Mouse (Mus musculus) adrenal gland, postnatal 4 days (tissue): ENCODE measurements at regions not wholly inside any gene's neighbourhood (a gene's known extent, or its start where the extent isn't known, plus 50 kb on each side); places are given as distances from the start of the nearest gene placed in this dataset.

Experiments
- DNase-seq, 2 experiments: peaks; one replicate each; pipeline ENCODE4 v3.0.0; 2021 to 2022; ENCODE audit warnings: low spot score in 2 of 2, mixed read lengths in 2 of 2

DNA sequence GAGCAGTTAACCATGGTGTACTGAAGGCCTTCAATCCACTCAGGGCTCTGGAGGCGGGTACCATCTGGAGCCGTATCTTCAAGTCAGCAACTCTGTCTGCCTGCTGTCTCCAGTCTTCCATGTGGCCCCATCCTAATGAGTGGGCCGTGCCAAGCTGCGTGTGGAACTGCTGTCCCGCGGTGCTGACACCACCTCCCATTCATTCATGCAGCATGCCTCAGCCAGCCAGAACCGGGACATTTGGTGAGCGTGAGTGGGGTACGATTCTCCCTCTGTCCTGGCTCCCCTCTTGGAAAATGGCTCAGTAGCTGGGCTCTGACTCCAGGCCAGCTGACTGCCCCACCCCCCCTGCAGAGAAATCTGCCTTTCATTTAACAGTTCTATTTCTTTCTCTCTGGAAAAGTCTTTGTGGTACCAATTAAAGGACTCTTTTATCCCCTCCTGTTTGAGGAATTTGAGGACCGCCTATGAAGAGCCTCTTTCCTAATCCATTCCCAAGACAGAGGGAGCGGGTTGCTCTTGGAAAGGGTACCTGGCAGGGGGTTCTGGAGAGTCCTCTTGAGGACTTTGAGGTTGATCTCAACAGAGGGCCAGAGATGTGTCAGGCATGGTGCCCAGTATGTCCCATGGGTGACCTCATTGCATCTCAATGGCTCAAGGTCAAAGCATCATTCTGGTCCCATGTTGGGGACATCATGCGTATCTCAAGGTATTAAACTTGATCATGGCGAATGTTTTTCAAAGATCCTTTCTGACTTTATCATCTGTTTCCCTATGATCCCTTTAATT lies 55.5 kb upstream of the Brd7 start:
- no peak for DNase-seq

DNA sequence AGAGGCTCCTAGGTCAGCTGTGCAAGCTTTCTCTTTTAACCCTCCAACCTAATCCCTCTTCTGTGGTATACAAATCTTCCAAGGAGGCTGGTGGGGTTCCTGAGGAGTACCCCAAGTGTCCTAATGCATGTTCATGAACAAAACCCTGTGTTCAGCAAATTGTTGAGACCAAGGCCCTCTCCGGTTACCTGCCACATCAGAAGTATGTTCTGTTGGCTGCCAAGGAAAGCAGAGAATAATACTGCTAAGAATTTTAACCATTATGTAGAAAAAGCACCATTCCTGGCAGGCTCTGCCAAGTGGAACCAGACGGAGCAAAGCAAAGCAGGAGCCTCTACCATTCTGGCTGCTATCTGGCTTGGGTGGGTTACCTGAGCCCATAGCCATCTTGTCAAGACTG lies 61.3 kb upstream of the Brd7 start:
- no peak for DNase-seq

DNA sequence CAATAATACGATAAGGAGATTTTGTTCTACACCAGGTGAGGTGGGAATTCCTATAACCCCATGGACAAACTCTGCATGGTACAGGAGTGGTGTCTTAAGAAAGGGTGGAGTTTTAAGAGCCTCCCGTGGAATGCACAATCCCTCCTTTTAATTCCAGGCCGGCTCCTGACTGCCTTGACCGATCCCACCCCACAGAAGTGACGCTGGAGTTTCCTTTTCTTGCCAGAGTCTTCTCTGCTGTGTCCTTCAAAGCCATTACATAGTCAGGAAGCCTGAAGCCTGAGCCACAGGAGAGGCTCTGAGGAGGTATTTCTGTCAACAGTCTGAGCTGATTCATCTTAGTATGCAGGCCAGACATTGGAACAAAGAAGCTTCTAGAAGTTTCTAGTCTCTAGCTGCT lies 66.6 kb upstream of the Brd7 start:
- DNase-seq, result no peak

DNA sequence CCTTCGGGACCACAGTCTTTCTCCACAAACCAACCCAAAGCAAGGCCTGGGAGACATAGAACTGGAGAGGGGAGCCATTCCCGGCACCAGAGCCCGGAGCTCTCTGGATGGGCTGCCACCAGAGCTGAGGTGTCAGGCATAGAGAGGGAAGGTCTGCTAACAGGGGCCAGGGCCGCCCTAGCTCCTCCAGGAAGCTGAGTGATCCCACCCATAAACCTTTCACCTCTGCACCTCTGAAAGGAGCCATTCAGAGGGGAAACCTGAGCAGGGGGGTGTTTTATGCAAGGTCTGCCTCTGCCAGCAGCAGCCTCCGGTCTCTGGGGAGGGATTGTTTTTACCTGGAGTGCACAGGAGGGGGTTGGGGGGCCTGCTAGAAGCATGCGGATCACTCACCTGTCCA lies 69.4 kb upstream of the Brd7 start:
- DNase-seq, result no peak

DNA sequence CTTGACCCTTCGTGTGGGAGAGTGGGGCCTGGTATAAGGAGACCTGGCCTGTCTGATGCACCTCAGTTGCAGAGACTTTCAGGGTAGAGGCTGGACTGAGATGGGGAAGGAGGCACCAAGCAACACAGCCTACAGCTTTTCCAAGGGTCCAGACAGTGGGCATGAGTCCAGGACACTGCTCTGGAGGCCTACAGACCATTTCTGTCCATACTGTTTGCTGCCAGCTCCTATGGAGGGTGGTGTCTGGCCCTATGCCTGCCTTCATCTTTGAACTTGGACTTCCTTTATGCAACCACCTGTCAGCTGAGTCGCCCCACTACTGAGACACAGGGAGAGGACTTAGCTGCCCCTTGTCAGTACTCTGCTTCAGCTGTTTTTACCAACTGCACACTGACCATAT lies 73.7 kb upstream of the Brd7 start:
- no peak for DNase-seq

DNA sequence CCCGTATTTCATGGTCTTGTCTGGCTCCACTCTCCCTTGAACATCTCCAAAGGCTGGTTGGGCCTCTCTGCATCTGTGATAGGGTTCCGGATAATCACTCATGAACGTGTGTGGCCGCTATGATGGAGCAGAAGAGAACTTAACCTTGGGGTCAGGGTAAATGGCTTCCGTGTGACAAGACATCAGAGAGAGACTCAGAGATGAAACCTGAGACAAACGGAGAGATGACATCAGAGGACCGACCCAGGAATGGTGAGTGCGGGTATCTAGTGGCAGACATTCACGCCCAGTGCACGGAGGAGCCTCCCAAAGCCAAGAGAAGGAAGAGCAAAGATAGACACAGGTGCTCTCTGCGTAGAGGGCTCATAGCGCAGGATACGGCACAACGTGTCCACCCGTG lies 78.2 kb upstream of the Brd7 start:
- DNase-seq, result no peak

DNA sequence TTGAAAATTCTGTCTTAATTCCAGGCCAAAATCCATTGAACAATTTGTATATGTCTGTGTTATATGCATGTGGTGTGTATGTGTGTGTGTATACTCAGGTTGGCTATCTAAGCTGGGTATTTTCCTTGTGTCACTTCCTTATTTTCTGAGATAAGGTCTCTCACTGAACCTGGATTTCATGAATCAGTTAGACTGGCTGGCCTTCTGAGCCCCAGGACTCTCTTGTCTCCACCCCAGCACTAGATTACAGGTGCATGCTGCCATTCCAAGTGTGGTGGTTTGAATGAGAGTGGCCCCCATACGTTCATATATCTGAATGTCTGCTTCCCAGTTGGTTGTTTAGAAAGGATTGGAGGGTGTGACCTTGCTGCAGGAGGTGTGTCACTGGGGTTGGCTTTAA lies 77.8 kb upstream of the Nkd1 start:
- no peak for DNase-seq

DNA sequence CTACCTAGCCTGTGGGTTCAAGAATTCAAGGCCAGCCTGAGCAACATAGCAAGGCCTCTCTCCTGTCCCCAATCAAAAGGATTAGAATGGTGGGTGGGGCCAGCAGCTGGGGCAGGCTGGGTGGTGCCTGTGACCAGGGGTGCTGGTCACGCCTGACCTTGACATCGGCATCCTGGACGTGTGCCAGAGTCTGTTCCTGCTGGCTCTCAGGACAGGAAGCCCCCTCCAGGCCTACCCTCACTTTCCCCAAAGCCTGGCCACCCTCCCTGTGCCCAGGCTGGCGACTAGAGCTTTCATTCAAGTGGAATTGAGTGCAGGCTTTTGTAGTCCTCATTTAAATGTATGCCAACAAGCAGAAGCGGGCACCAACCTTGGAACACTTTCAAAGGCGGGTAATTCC lies 73.7 kb upstream of the Nkd1 start:
- no peak for DNase-seq

DNA sequence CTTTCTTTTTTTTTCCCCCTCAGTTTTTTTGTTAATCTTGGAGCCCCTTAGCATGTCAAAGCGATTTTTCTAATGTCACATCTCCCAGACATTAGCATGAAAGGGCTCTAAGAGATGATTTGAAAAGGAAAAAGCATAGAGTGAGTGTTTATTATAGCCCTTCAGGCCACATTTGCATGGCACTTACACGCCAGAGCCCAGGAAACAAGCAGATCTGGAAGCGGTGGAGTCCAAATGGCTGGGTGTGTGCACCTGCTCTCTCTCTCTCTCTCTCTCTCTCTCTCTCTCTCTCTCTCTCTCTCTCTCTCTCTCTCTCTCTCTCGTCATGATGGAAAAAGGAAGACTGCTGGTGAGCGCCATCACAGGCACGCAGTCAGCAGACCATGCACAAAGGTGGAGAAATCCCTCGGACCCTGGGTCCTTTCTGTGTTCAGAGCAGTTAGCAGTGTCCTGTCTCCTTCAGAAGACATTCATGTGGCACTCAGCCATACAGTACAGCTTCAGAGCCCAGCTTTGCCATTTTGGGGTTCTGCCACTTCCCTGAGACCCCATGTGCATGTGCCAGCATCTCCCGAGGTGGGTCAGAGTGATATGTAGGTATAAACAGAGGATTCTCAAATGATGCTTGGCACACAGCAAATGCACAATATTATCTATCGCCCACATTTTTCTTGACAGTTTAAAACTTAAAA lies 73.2 kb upstream of the Nkd1 start:
- DNase-seq, result no peak

DNA sequence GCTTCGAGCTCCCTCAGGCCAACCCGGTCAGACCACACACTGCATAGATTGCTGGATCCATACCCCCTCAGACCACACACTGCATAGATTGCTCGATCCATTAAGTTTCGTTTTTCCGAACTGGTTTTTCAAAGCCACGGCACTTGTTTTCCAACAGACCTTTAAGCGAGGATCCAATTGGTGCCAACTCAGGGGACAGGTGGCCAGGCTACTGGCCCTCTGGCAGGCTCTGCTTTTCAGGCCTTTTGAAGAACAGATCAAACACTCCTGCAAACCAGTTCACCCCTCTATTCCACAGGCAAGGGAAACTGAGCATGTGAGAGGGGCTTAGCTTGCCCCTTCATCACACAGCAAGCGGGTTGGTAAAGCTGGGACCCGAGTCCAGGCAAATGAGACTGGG lies 72.2 kb upstream of the Nkd1 start:
- DNase-seq, result no peak

DNA sequence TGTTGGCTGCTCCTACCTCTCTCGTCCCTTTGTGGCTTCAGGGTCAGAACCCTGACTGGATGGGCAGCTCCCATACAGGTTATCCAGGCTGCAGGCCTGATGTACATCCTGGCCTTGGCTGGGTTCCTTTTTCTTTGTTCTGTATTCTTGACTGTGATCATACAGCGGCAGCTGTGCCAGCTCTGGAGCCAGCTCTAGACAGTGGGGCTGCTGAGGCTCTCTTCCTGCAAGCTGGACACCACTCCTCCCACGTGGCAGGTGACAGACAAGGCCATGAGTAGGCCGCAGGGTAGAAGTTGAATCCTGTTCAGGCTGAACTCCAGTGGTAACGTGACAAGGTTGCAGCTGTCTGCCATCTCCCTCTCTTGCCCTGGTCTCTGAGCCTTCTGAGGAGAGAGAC lies 71.6 kb upstream of the Nkd1 start:
- DNase-seq, result no peak

DNA sequence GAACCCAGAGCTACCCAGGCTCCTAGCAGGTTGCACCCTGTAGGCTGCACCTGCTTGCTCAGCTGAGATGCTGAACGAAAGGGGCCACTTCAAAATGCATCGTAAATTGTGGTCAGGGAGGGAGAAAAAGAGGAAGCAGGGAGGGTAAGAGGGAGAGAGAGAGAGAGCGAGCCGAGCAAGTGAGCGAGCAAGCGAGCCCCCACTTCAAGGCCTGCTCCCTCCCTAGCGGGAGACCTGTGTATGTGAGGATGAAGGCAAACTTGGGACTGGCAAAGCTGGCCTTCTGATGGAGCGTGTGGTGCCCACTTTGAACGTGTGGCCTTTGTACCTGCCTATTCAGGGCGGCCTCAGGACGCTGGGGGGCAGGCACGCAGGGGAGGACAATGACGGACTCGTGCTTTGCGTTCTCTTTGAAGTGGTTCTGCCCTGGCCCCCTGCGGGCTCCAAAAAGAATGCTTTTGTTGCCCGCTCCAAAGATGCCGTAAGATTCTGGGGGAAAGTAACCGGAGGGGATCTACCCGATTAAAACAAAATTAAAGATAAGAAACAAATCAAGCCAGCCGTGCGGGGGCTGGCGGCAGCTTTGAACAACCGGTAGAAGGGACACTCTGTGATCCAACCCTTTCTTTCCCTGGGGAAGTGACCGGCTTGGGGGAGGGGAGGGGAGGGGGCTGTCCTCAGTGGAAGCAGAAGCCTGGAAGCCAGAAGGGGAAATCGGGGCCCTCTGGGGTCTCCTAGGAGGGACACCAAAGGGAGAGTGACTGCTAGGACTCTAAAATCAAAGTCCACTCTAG lies 70.1 kb upstream of the Nkd1 start:
- DNase-seq, result no peak

DNA sequence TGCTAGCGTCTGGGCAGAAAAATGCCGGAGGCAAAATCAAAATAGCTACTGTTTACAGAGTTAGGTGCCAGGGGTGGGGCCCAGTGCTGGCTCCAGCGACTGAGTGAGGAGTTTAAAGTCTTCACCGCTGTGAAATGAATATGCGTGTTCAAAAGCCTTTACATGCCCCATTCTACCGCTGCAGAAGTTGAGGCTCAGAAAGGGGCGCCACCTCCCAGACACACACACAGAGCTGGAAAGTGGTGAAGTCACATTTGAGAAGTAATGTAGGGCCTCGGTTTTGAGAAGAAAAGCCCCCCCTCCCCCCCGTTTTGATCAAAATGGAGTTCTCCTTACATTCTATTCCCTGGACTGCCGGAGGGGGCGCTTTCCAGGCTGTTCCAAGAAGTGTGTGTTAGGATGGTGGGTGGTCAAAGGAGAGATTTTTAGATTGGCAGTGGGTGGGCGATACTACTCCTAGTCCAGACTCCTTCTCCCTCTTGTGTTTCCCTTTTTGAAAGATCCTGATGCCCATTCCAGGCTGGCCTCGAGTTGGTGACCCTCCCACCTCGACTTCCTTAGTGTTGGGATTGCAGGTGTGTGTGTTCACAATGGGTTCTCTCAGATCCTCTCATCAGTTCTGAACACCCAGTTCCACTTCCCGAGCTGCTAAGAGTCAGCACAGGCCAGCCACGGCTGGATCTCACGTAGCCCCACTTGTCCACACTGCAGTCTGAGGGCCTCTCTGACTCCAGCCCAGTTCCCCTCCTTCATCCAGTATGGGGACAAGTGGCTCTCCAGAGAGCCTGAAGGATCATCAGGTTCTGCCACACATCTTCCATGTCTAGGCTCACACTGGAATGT lies 69.3 kb upstream of the Nkd1 start:
- DNase-seq, result no peak

DNA sequence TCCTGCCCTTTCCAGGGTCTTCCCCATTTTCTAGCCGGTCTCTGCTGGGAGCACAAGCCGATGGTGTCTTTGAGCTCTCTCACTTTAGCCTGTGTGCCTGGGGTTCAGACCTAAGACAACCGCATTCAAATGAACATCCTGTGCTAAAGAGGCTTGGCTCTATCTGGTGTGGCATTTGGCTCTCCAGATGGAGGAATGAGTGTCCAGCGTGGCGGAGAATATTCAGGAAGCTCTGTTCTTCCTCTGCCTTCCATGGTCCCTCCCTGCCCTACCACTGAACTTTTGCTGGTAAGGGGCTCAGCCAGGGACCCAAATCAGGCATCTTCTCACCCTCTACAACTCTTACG lies 68.7 kb upstream of the Nkd1 start:
- DNase-seq, result no peak

DNA sequence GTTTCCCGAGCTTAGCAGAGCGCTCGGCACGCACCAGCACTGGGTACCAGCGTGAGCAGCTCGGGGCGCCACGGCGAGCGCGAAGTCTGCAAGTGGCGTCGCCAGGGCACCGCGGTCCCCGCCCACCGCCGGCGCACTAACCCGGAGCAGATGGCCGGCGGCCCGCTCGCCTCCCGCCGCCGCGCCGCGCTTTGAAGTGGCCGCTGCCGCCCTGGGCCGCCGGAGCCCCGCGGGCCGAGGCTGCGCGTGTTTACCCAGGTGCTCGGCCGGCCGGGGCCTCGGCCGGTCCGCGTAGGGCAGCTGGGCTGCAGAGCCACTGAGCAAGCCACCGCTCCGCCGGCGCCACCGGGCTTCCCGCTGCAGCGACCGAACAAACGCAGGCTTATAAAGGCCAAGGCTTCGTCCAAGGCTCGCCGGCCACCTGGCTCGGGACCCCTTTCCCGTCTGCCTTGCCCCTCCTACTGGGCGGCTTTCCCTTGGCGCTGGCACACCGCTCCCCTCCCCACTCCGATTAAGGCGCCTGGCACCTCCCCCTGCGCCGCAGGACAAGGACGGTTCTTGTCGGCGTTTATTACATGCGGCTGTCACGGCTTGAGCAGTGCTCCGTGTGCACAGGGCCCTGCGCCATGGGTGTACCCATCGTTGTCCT lies 67.0 kb upstream of the Nkd1 start:
- peak; percentile 48 to 52 for DNase-seq

DNA sequence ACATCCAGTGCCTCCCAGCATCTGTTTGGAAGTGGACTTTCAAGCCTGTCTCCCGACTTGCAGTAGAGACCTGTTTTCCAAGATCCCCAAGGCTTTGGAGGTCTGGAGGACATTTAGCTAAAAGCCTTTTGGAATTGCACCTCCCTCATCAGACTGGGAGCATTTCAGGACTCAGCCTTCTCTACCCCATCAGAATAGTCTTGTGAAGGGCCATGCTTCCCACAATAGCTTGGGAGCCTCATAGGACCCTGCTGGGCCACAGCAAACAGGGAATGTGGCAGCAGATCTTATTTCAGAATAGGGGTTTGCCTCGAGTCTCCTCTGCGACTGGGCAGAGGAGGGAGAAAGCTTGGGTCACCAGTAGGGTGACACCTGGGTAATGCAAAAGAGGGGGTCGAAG lies 66.2 kb upstream of the Nkd1 start:
- DNase-seq, result no peak

DNA sequence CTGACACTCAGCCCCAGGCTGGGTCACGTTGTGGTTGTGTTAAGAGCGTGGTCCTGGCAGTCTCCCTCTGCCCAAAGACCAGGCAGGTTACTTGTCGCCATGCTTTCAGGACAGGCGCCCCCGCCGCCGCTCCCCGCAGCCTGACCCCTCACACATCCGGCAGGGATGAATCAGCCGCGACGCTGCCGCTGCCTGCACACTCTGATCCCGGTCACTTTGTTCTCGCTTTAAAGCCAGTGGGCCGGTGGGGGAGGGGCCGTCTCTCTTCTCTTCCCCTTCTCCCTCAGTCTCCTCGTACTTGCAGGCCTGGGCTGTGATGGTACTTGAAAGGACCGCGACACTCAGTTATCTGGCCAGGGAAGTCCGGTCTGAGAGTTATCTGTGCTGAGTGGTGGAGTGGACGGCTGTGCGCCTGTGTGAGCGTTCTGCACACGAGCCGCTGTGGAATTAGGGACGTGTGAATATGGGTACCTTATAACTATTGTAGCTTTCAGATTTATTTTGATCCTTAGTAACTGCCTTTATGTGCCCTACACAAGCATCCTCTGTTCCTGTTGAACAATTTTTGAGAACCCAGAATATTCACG lies 65.6 kb upstream of the Nkd1 start:
- DNase-seq, result no peak

DNA sequence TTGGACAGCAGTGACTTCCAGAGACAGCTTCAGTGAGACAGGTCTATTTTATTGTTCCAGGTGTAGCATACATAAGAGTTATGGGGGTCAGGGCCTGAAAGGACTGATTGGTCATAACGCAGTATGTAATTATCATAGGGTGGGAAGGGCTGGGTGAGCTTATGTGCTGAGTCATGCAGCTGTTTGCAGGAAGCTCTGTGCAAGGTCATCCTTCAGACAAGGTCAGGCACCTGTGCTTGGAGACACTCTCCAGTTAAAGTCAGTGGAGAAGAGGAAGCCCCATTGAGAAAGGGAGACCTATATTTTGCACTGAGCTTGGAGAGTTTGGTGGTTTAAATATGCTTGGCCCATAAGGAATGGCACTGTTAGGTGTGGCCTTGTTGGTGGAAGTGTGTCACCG lies 62.0 kb upstream of the Nkd1 start:
- no peak for DNase-seq

DNA sequence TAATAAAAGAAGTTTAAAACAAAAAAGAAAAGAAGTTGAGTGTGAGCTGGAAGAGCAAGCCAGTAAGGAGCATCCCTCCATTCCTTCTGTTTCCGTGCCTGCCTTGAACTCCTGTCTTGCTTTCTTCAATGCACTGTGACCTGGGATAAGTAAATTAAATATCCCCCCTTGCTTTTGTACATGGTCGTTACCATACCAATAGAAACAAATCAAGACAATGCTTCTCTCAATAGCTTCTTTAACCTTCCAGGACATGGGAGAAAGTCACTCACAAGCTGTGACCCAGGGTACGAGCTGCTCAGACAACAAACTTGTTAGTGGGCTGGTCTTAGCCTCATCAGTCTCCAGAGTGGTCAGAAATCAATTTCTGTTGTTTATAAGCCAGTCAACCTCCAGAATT lies 53.4 kb upstream of the Nkd1 start:
- DNase-seq, result no peak

DNA sequence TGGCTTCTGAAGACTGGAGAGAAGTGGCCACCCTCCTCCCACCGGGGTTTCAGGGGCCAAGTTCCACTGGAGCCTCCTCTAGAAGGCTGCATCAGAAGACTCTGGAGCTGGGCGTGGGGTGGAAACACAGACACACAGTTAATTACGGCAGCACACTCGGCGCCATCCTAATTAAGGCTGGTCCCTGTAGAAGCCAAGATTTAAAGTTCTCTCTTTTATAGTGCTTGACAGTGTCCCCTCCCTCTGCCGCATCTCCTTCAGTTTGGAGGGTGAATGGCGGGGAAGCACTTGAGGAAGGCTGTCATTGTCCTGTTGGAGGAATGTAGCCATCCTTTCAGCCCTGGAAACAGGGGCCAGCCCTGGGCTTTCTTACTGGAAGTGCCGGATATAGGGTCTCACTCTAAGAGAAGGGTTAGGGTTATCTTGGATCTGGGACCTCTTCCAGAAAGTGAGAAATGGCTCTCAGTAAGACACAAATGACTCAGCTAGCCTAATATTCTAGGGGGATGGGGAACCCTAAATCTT lies 50.2 kb upstream of the Nkd1 start:
- no peak for DNase-seq
